Mouse (Mus musculus): ENCODE data around the gene Tdgf1.
A peak's percentile ranks its signal among the peaks of the same experiment; 100 is the strongest.

DNA sequence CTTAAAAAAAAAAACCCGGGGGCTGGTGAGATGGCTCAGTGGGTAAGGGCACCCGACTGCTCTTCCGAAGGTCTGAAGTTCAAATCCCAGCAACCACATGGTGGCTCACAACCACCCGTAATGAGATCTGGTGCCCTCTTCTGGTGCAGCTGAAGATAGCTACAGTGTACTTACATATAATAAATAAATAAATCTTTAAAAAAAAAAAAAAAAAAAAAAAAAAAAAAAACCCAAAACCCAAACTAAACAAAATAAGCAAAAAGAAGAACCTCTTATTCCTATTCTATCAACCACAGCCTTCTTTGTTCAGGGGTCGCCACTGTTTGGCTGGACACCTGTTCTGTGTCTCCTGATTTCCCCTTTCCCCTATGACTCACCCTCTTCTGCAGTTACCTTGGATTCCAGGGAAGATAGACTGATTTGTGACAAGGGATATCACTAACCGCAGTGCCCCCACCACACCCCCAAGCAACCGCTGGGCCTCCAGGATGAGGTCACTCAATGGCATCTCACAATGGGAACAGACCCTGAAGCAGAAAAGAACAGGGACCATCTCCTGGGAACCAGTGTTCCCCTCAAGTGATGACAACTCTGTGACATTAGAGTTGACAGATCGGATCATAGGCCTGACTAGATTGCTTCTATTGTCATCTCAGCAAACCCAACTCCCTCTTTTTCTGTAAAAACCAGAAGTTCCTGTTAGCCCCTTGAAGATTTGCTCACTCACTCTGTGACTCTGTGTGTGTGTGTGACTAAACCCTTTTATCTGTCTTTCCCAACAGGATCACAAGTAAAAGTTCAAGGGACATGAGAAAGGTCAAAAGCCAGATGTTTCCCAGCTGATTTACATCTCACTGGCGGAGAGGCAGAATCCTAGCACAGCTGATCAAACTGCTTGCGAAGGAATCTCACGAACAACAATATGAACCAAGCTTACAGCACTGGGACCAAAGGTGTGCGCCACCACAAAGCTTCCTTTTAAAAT lies 8.2 kb downstream of the Tdgf1 start:
- TF ChIP-seq CTCF (IDR thresholded peaks at IDR 0.05; ENCODE audit: low read depth) (peak; percentile 25), EP300 (optimal IDR thresholded peaks at IDR 0.05) (no peak)
